Mouse (Mus musculus): ENCODE measurements around the gene Endou. TPM values are rescaled to one million over a fixed set of nuclear protein-coding genes. Genes with fewer than 3 reads are reported as not detected.

Gene Endou
- polyA plus RNA-seq, 1 experiment = 0.04 TPM

GRCm38 (mm10) chr15:97727520-97727919, 3.6 kb downstream of the Endou start:
- Histone ChIP-seq H3K4me3 (ENCODE audit: insufficient read depth, poor library complexity, severe bottlenecking) (no peak overlapping the region), H3ac (ENCODE audit: control insufficient read depth, insufficient read length, low read depth) (no peak overlapping the region)

GRCm38 (mm10) chr15:97727048-97727447, 4.1 kb downstream of the Endou start:
- Histone ChIP-seq H3ac (ENCODE audit: control insufficient read depth, insufficient read length, low read depth) (no peak overlapping the region), H3K36me3 (ENCODE audit: control insufficient read depth, insufficient read depth) (no peaks in the 10 kb centered on the region), H3K79me2 (ENCODE audit: control insufficient read depth, insufficient read depth) (no peaks in the 10 kb centered on the region), H3K79me3 (ENCODE audit: low read depth) (no peaks in the 10 kb centered on the region), H3K4me3 (ENCODE audit: insufficient read depth, poor library complexity, severe bottlenecking) (no peak overlapping the region), H3K27me3 (ENCODE audit: control insufficient read depth, insufficient read depth, insufficient read length) (peaks cover 3% of the 10 kb centered on the region)
- TF ChIP-seq CEBPB (IDR thresholded peaks at IDR 0.05; ENCODE audit: low read depth) (peak; percentile 88), USF1 (IDR thresholded peaks at IDR 0.05; ENCODE audit: low read depth) (peak; percentile 70), FOSL1 (IDR thresholded peaks at IDR 0.05; ENCODE audit: insufficient read depth, low read length, poor library complexity, severe bottlenecking) (no peak), CTCF (IDR thresholded peaks at IDR 0.05; ENCODE audit: control insufficient read depth, insufficient read depth, insufficient read length) (no peak), MYOD1 (IDR thresholded peaks at IDR 0.05; ENCODE audit: control insufficient read depth, insufficient read length, low read depth) (no peak), MAX (IDR thresholded peaks at IDR 0.05) (peak; percentile 88)

More at GRCm38 (mm10) chr15:97727520-97727919, 3.6 kb downstream of the Endou start:
- no peaks in the 10 kb centered on the region for H3K79me3 ChIP-seq (ENCODE audit: low read depth)
- no peaks in the 10 kb centered on the region for H3K79me2 ChIP-seq (ENCODE audit: control insufficient read depth, insufficient read depth)
- H3K27me3 ChIP-seq (ENCODE audit: control insufficient read depth, insufficient read depth, insufficient read length) = peaks cover 3% of the 10 kb centered on the region
- H3K36me3 ChIP-seq (ENCODE audit: control insufficient read depth, insufficient read depth) = no peaks in the 10 kb centered on the region
- no peak for TF ChIP-seq FOSL1 (IDR thresholded peaks at IDR 0.05; ENCODE audit: insufficient read depth, low read length, poor library complexity, severe bottlenecking)
- TF ChIP-seq MYOD1 (IDR thresholded peaks at IDR 0.05; ENCODE audit: control insufficient read depth, insufficient read length, low read depth) = no peak
- no peak for TF ChIP-seq USF1 (IDR thresholded peaks at IDR 0.05; ENCODE audit: low read depth)
- no peak for TF ChIP-seq CTCF (IDR thresholded peaks at IDR 0.05; ENCODE audit: control insufficient read depth, insufficient read depth, insufficient read length)
- no peak for TF ChIP-seq CEBPB (IDR thresholded peaks at IDR 0.05; ENCODE audit: low read depth)
- no peak for TF ChIP-seq MAX (IDR thresholded peaks at IDR 0.05)
- no peak for TF ChIP-seq MYOG (IDR thresholded peaks at IDR 0.05; ENCODE audit: control insufficient read depth, extremely low read depth, insufficient read length)

GRCm38 (mm10) chr15:97726310-97726709, 4.8 kb downstream of the Endou start:
- H3ac ChIP-seq (ENCODE audit: control insufficient read depth, insufficient read length, low read depth) = no peak overlapping the region
- no peaks in the 10 kb centered on the region for H3K79me2 ChIP-seq (ENCODE audit: control insufficient read depth, insufficient read depth)
- TF ChIP-seq USF1 (IDR thresholded peaks at IDR 0.05; ENCODE audit: low read depth) (no peak), MYOD1 (IDR thresholded peaks at IDR 0.05; ENCODE audit: control insufficient read depth, insufficient read length, low read depth) (peak; percentile 90)
- no peak overlapping the region for H3K4me3 ChIP-seq (ENCODE audit: insufficient read depth, poor library complexity, severe bottlenecking)
- H3K27me3 ChIP-seq (ENCODE audit: control insufficient read depth, insufficient read depth, insufficient read length) = peaks cover 3% of the 10 kb centered on the region
- H3K36me3 ChIP-seq (ENCODE audit: control insufficient read depth, insufficient read depth) = no peaks in the 10 kb centered on the region
- no peaks in the 10 kb centered on the region for H3K79me3 ChIP-seq (ENCODE audit: low read depth)

- no peaks in the 10 kb centered on the region for H3K79me2 ChIP-seq (ENCODE audit: control insufficient read depth, insufficient read depth)
- no peak overlapping the region for H3K4me3 ChIP-seq (ENCODE audit: insufficient read depth, poor library complexity, severe bottlenecking)
- no peaks in the 10 kb centered on the region for H3K36me3 ChIP-seq (ENCODE audit: control insufficient read depth, insufficient read depth)
- no peaks in the 10 kb centered on the region for H3K79me3 ChIP-seq (ENCODE audit: low read depth)
- peaks cover 3% of the 10 kb centered on the region for H3K27me3 ChIP-seq (ENCODE audit: control insufficient read depth, insufficient read depth, insufficient read length)
- no peak overlapping the region for H3ac ChIP-seq (ENCODE audit: control insufficient read depth, insufficient read length, low read depth)
- TF ChIP-seq MYOD1 (IDR thresholded peaks at IDR 0.05; ENCODE audit: control insufficient read depth, insufficient read length, low read depth) = no peak
- TF ChIP-seq FOSL1 (IDR thresholded peaks at IDR 0.05; ENCODE audit: insufficient read depth, low read length, poor library complexity, severe bottlenecking) = no peak
- TF ChIP-seq MYOG (IDR thresholded peaks at IDR 0.05; ENCODE audit: control insufficient read depth, extremely low read depth, insufficient read length) = no peak
- TF ChIP-seq CTCF (IDR thresholded peaks at IDR 0.05; ENCODE audit: control insufficient read depth, insufficient read depth, insufficient read length) = no peak
- no peak for TF ChIP-seq MAX (IDR thresholded peaks at IDR 0.05)
- TF ChIP-seq CEBPB (IDR thresholded peaks at IDR 0.05; ENCODE audit: low read depth) = no peak
- TF ChIP-seq USF1 (IDR thresholded peaks at IDR 0.05; ENCODE audit: low read depth) = no peak
Measured at GRCm38 (mm10) chr15:97725198-97725785, 5.8 kb downstream of the Endou start.

GRCm38 (mm10) chr15:97724346-97725197, 6.6 kb downstream of the Endou start:
- H3K36me3 ChIP-seq (ENCODE audit: control insufficient read depth, insufficient read depth) = no peaks in the 10 kb centered on the region
- H3K4me3 ChIP-seq (ENCODE audit: insufficient read depth, poor library complexity, severe bottlenecking) = no peak overlapping the region
- no peaks in the 10 kb centered on the region for H3K79me3 ChIP-seq (ENCODE audit: low read depth)
- peaks cover 6% of the 10 kb centered on the region for H3K27me3 ChIP-seq (ENCODE audit: control insufficient read depth, insufficient read depth, insufficient read length)
- H3ac ChIP-seq (ENCODE audit: control insufficient read depth, insufficient read length, low read depth) = no peak overlapping the region
- H3K79me2 ChIP-seq (ENCODE audit: control insufficient read depth, insufficient read depth) = no peaks in the 10 kb centered on the region
- no peak for TF ChIP-seq MYOG (IDR thresholded peaks at IDR 0.05; ENCODE audit: control insufficient read depth, extremely low read depth, insufficient read length)
- no peak for TF ChIP-seq USF1 (IDR thresholded peaks at IDR 0.05; ENCODE audit: low read depth)
